Mouse (Mus musculus) C2C12 (cell line): ENCODE results near the gene Actl7b.

ENCODE experiments used
- CEBPB ChIP-seq: IDR thresholded peaks from one replicate; pipeline ENCODE4 v1.6.1; 2011; ENCODE audit warnings: low read depth, mild to moderate bottlenecking, control low read depth, moderate library complexity
- CTCF ChIP-seq: IDR thresholded peaks from one replicate; pipeline ENCODE4 v1.5.1; 2011; ENCODE audit not compliant: control insufficient read depth, insufficient read depth, insufficient read length
- MAX ChIP-seq: IDR thresholded peaks from one replicate; pipeline ENCODE4 v1.6.1; 2011; ENCODE audit warnings: mild to moderate bottlenecking, control low read depth
- MYOG ChIP-seq: IDR thresholded peaks from one replicate; pipeline ENCODE4 v1.6.1; 2011; ENCODE audit not compliant: control insufficient read depth, insufficient read length; ENCODE audit errors: extremely low read depth
- USF1 ChIP-seq: IDR thresholded peaks from one replicate; pipeline ENCODE4 v1.6.1; 2011; ENCODE audit warnings: low read depth, mild to moderate bottlenecking, control low read depth, moderate library complexity

- TF ChIP-seq MAX (no peak), USF1 (no peak), CTCF (no peak), MYOG (no peak), CEBPB (no peak)
Measured at GRCm38 (mm10) chr4:56740020-56740485, 1.2 kb downstream of the Actl7b start, which contains the start of gene Gm26657.
